Mouse (Mus musculus): ENCODE measurements around the gene Vmn1r149. TPM values are rescaled to one million over a fixed set of nuclear protein-coding genes. Genes with fewer than 3 reads are reported as not detected.
"Not testable (repeated sequence)": the region's sequence is repeated elsewhere in the genome, so short reads cannot be mapped to it uniquely, and the experiment has no call there.

The Vmn1r149 gene
- polyA plus RNA-seq (2016; fragmentation: Nextera tagmentation; extraction: Ambion mirVana), result not detected in 2 replicates

DNA sequence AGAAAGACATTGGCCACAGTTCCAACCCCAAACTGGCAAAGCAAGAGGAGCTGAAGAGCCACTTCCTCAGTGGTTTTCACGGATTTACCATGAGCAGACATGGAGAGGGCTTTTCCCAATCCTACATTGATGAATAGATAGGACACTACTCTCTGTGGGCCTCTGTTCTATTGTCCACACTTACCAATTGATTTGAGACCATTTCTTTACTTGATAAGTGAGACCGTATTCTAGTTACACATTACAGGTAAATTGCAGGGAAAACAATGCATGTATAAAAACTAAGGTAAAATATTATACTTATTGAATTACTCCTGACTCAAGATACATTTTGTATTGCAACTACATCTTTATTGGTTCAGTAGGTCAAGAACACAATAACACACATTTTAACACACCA is at the start of gene Vmn1r149:
Vmn1r149 (minus strand) TSS at position 101 of the 400 bp plus-strand sequence.
- not testable (repeated sequence) for H3K4me3 ChIP-seq (replicated peaks); H3K4me1 ChIP-seq (replicated peaks); H3K36me3 ChIP-seq; H3K4me2 ChIP-seq; H3K9me3 ChIP-seq; H3K27ac ChIP-seq; H3K9ac ChIP-seq (replicated peaks); H3K27me3 ChIP-seq; ATAC-seq (ENCODE audit: insufficient number of reproducible peaks, insufficient read depth, low FRiP score, low TSS enrichment, low read depth)
- no CpG with 5 or more reads among the region's 2 CpGs for WGBS

DNA sequence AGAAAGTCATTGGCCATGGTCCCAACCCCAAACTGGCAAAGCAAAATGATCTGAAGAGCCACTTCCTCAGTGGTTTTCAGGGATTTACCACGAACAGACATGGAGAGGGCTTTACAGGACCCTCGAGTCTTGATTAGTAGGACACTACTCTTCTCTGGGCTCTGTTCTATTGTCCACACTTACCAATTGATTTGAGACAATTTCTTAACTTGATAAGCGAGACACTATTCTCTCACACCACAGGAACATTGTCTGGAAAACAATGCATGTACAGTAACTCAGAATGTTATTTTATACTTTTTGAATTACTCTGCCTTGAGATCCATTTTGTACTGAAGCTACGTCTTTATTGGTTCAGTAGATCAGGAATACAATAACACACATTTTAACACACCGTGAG is 25.9 kb upstream of the Vmn1r149 start, which contains the start of gene Gm10665:
Gm10665 (minus strand) TSS at position 101 of the 400 bp plus-strand sequence.
- H3K36me3 ChIP-seq; H3K4me1 ChIP-seq (replicated peaks); H3K9ac ChIP-seq (replicated peaks); ATAC-seq (ENCODE audit: insufficient number of reproducible peaks, insufficient read depth, low FRiP score, low TSS enrichment, low read depth); H3K27ac ChIP-seq; H3K4me3 ChIP-seq (replicated peaks); H3K27me3 ChIP-seq; H3K9me3 ChIP-seq; H3K4me2 ChIP-seq: not testable (repeated sequence)
- WGBS, result no CpG with 5 or more reads among the region's 5 CpGs

DNA sequence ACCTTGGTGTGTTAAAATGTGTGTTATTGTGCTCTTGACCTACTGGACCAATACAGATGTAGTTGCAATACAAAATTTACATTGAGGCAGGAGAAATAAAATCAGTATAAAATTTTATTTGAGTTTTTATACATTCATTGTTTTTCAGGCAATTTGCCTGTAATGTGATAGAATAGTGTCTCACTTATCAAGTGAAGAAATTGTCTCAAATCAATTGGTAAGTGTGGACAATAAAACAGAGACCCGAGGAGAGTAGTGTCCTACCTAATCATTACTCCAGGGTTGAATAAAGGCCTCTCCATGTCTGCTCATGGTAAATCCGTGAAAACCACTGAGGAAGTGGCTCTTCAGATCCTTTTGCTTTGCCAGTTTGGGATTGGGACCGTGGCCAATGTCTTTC is 24.7 kb downstream of the Vmn1r149 start, which contains the start of gene Vmn1r148:
Vmn1r148 (plus strand) TSS at position 301 of the 400 bp plus-strand sequence.
- H3K9ac ChIP-seq (replicated peaks); H3K4me1 ChIP-seq (replicated peaks); H3K9me3 ChIP-seq; H3K4me2 ChIP-seq; H3K4me3 ChIP-seq (replicated peaks); ATAC-seq (ENCODE audit: insufficient number of reproducible peaks, insufficient read depth, low FRiP score, low TSS enrichment, low read depth); H3K36me3 ChIP-seq; H3K27ac ChIP-seq; H3K27me3 ChIP-seq: not testable (repeated sequence)
- WGBS, result no CpG with 5 or more reads among the region's 3 CpGs

Other genes with a start within 250 kb of the Vmn1r149 start
- gene Vmn1r143, start 248.9 kb downstream of the Vmn1r149 start, polyA plus RNA-seq (2016; fragmentation: Nextera tagmentation; extraction: Ambion mirVana), result not detected in 2 replicates
- gene Gm8653, start 237.0 kb downstream of the Vmn1r149 start, polyA plus RNA-seq (2016; fragmentation: Nextera tagmentation; extraction: Ambion mirVana), result not detected in 2 replicates
- gene Gm8453, start 208.7 kb downstream of the Vmn1r149 start, polyA plus RNA-seq (2016; fragmentation: Nextera tagmentation; extraction: Ambion mirVana), result not detected in 2 replicates
- not detected in 2 replicates for gene Gm4187, start 108.5 kb downstream of the Vmn1r149 start, polyA plus RNA-seq (2016; fragmentation: Nextera tagmentation; extraction: Ambion mirVana)
- gene Gm8660, start 67.2 kb downstream of the Vmn1r149 start, polyA plus RNA-seq (2016; fragmentation: Nextera tagmentation; extraction: Ambion mirVana), result not detected in 2 replicates
- gene Vmn1r148, start 24.6 kb downstream of the Vmn1r149 start, polyA plus RNA-seq (2016; fragmentation: Nextera tagmentation; extraction: Ambion mirVana), result not detected in 2 replicates
- gene Gm10665, start 25.8 kb upstream of the Vmn1r149 start, polyA plus RNA-seq (2016; fragmentation: Nextera tagmentation; extraction: Ambion mirVana), result not detected in 2 replicates
- gene Vmn1r151, start 61.4 kb upstream of the Vmn1r149 start, polyA plus RNA-seq (2016; fragmentation: Nextera tagmentation; extraction: Ambion mirVana), result not detected in 2 replicates
- not detected in 2 replicates for gene Vmn1r152, start 84.7 kb upstream of the Vmn1r149 start, polyA plus RNA-seq (2016; fragmentation: Nextera tagmentation; extraction: Ambion mirVana)
- gene Gm8677, start 96.7 kb upstream of the Vmn1r149 start, polyA plus RNA-seq (2016; fragmentation: Nextera tagmentation; extraction: Ambion mirVana), result not detected in 2 replicates
- not detected in 2 replicates for gene Gm4201, start 127.1 kb upstream of the Vmn1r149 start, polyA plus RNA-seq (2016; fragmentation: Nextera tagmentation; extraction: Ambion mirVana)
- not detected in 2 replicates for gene Gm4565, start 149.9 kb upstream of the Vmn1r149 start, polyA plus RNA-seq (2016; fragmentation: Nextera tagmentation; extraction: Ambion mirVana)
- gene Vmn1r155, start 219.8 kb upstream of the Vmn1r149 start, polyA plus RNA-seq (2016; fragmentation: Nextera tagmentation; extraction: Ambion mirVana), result not detected in 2 replicates